Mouse (Mus musculus) midbrain, embryonic 13.5 days (tissue): Measurements from ENCODE around the gene Adcy9. TPM values are rescaled to one million over a fixed set of nuclear protein-coding genes. Genes with fewer than 3 reads are reported as not detected.

ENCODE experiments used
- ATAC-seq: fragments of 200-750 bp; cut with Nextera tagmentation; 2 replicates; pipeline ENCODE4 v1.8.0; 2017; ENCODE audit warnings: mild to moderate bottlenecking, moderate TSS enrichment, moderate library complexity
- H3K27ac ChIP-seq: fragments of 300-500 bp; sonication (generic); 2 replicates; pipeline ENCODE4 v1.5.1; 2015; ENCODE audit warnings: inconsistent platforms, mild to moderate bottlenecking, moderate library complexity
- H3K27me3 ChIP-seq: fragments of 300-500 bp; sonication (generic); 2 replicates; pipeline ENCODE4 v1.6.1; 2015; ENCODE audit warnings: mild to moderate bottlenecking, inconsistent platforms
- H3K36me3 ChIP-seq: fragments of 300-500 bp; sonication (generic); 2 replicates; pipeline ENCODE4 v1.6.1; 2015; ENCODE audit warnings: mild to moderate bottlenecking, inconsistent platforms
- H3K4me1 ChIP-seq: fragments of 300-500 bp; sonication (generic); replicated peaks from 2 replicates; pipeline ENCODE4 v1.6.1; 2015; ENCODE audit warnings: inconsistent platforms
- H3K4me2 ChIP-seq: fragments of 300-500 bp; sonication (generic); replicated peaks from 2 replicates; pipeline ENCODE4 v1.6.1; 2015; ENCODE audit warnings: moderate library complexity, mild to moderate bottlenecking, inconsistent platforms
- H3K4me3 ChIP-seq: fragments of 300-500 bp; sonication (generic); replicated peaks from 2 replicates; pipeline ENCODE4 v1.5.1; 2015; ENCODE audit warnings: mild to moderate bottlenecking, inconsistent platforms
- H3K9ac ChIP-seq: fragments of 300-500 bp; sonication (generic); replicated peaks from 2 replicates; pipeline ENCODE4 v1.6.1; 2015; ENCODE audit warnings: mild to moderate bottlenecking, inconsistent platforms
- H3K9me3 ChIP-seq: fragments of 300-500 bp; sonication (generic); 2 replicates; pipeline ENCODE4 v1.6.1; 2016; ENCODE audit warnings: mild to moderate bottlenecking, inconsistent platforms
- WGBS: fragments of 180-500 bp; shearing (Covaris S2); methylation state at CpG from one replicate; pipeline ENCODE4 v1.1.7; 2015; 5-methylcytosine and 5-hydroxymethylcytosine counted together
- polyA plus RNA-seq: library from polyadenylated mRNA; unstranded; fragments of >200 nt; fragmentation: Nextera tagmentation; extraction: Ambion mirVana; gene quantifications from 2 replicates; pipeline ENCODE4 v1.2.1, GENCODE M21; 2015

Gene Adcy9
- polyA plus RNA-seq, 1 experiment from 2014 or later, result 2.8 TPM

DNA sequence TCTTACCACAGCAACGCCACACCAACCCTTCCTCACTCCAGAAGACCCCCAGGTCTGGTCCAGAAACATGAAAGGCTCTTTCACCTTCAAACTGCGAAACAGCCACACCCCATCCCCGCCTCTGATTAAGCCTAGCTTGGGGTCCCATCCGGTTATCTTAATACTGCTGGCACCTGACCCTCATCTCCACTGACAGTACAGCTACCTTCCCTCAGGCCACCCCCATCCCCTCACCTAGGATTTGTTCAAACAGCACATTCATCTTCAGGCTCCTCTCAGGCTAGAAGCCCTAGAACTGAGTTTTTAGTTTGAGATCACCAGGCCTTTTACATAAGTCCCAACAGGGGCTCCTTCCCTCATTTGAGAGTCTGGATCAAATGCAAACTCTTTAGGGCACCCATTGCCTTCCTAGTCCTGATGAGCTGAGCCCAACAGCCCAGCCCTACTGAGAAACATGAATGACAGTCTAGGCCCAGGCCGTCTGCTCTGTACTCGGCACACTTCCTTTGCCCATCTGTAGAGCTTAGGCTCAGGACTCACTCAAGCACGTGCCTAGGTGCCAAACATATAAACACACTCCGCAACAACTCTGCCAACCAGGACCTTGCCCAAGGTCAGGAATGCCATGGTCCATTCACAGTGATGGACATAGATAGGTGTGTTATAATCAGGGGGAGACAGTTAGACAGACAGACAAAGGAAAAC lies 5.3 kb downstream of the Adcy9 start:
- H3K4me3 ChIP-seq, result peak overlapping the region; percentile 18
- no peak overlapping the region for H3K27ac ChIP-seq
- H3K9me3 ChIP-seq, result no peaks in the 10 kb centered on the region
- ATAC-seq, result no peak
- H3K4me2 ChIP-seq, result peak overlapping the region; percentile 46
- peaks cover 60% of the 10 kb centered on the region for H3K4me1 ChIP-seq
- H3K36me3 ChIP-seq, result no peaks in the 10 kb centered on the region
- 81% methylated on average over 8 of the region's 8 CpGs for WGBS
- H3K27me3 ChIP-seq, result peaks cover 18% of the 10 kb centered on the region
- peak overlapping the region; percentile 10; the same call in 1 of the 2 replicates for H3K9ac ChIP-seq

DNA sequence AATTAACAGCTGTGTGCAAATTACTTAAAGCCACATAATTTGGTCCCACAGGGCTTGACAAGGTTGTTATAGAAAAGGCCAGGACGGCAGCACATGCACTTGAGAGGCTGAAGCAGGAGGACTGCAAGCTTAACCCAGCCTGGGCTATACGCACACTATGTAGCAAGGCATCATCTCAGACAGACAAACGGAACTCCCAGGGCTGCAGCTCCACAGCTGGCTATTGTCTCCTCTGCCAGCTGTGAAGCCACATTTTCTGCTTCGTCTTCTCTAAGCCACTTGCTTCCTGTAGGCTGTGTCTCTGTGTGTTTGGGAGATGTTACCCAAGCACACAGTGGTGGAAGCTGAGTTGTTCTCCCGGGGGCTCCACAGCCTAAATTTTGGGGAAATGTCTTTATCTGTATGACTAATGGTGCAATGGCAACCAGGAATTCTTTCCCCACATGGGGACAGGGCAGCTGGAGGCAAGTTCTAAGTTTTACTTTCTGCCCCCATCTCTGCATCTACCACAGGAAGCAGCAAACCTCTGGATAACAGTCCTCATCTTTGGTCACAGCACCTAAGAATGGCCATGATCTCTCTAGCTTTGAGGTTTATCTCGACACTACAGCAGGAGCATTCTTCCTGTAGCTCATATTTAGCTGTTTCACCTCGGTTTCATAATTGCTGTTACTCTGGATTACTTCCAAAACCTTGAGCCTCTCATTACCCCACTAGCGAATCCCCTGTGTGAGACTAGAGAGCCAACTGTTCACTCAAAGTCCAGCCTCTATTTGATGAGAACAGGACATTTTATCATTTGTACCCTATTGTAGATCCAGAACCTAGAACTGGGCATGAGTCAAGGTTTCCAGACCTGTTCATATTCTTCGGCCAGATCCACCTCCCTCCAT lies 6.1 kb downstream of the Adcy9 start:
- Histone ChIP-seq H3K36me3 (no peaks in the 10 kb centered on the region), H3K4me2 (peak overlapping the region; percentile 46; the same call in 1 of the 2 replicates), H3K9ac (no peak overlapping the region), H3K9me3 (no peaks in the 10 kb centered on the region), H3K27ac (no peak overlapping the region), H3K4me3 (no peak overlapping the region), H3K27me3 (peaks cover 18% of the 10 kb centered on the region), H3K4me1 (peaks cover 56% of the 10 kb centered on the region)
- ATAC-seq, result no peak
- WGBS, result 69% methylated on average over 9 of the region's 9 CpGs

- Histone ChIP-seq H3K27ac (no peak overlapping the region), H3K9me3 (no peaks in the 10 kb centered on the region), H3K4me2 (0 out of 2 replicates have a peak overlapping the region, but pooled peaks have one; percentile 15), H3K4me1 (peaks cover 46% of the 10 kb centered on the region), H3K27me3 (peaks cover 11% of the 10 kb centered on the region), H3K9ac (no peak overlapping the region), H3K36me3 (no peaks in the 10 kb centered on the region), H3K4me3 (no peak overlapping the region)
- 45% methylated on average over 14 of the region's 14 CpGs for WGBS
- ATAC-seq, result no peak
These were observed 7.0 kb downstream of the Adcy9 start for GRCm38 (mm10) chr16:4413301-4413700.

- H3K27me3 ChIP-seq, result peaks cover under 1% of the 10 kb centered on the region; the same call in 1 of the 2 replicates
- no peaks in the 10 kb centered on the region for H3K36me3 ChIP-seq
- WGBS, result 90% methylated on average over 4 of the region's 4 CpGs
- H3K9me3 ChIP-seq, result no peaks in the 10 kb centered on the region
- H3K9ac ChIP-seq, result no peak overlapping the region
- no peak for ATAC-seq
- no peak overlapping the region for H3K27ac ChIP-seq
- no peak overlapping the region for H3K4me2 ChIP-seq
- no peak overlapping the region for H3K4me3 ChIP-seq
- H3K4me1 ChIP-seq, result peaks cover 36% of the 10 kb centered on the region
These were observed 8.0 kb downstream of the Adcy9 start for GRCm38 (mm10) chr16:4412298-4412697.

- Histone ChIP-seq H3K9me3 (no peaks in the 10 kb centered on the region), H3K27ac (no peak overlapping the region), H3K4me2 (no peak overlapping the region), H3K4me1 (peaks cover 28% of the 10 kb centered on the region), H3K36me3 (no peaks in the 10 kb centered on the region), H3K9ac (no peak overlapping the region), H3K4me3 (no peak overlapping the region), H3K27me3 (no peaks in the 10 kb centered on the region)
- WGBS, result 78% methylated on average over 2 of the region's 2 CpGs
- ATAC-seq, result no peak
These were observed 9.0 kb downstream of the Adcy9 start for GRCm38 (mm10) chr16:4411296-4411695.

GRCm38 (mm10) chr16:4407536-4407935 lies 12.8 kb downstream of the Adcy9 start:
- H3K36me3 ChIP-seq, result no peaks in the 10 kb centered on the region
- no peak overlapping the region for H3K27ac ChIP-seq
- H3K9ac ChIP-seq, result no peak overlapping the region
- H3K27me3 ChIP-seq, result no peaks in the 10 kb centered on the region
- H3K4me1 ChIP-seq, result no peaks in the 10 kb centered on the region
- no peak overlapping the region for H3K4me3 ChIP-seq
- no peak for ATAC-seq
- no peaks in the 10 kb centered on the region for H3K9me3 ChIP-seq
- H3K4me2 ChIP-seq, result no peak overlapping the region
- 80% methylated on average over 2 of the region's 2 CpGs for WGBS

GRCm38 (mm10) chr16:4406706-4407105 lies 13.6 kb downstream of the Adcy9 start:
- Histone ChIP-seq H3K9me3 (no peaks in the 10 kb centered on the region), H3K27ac (no peak overlapping the region), H3K4me3 (no peak overlapping the region), H3K36me3 (no peaks in the 10 kb centered on the region), H3K27me3 (no peaks in the 10 kb centered on the region), H3K4me1 (no peaks in the 10 kb centered on the region), H3K9ac (no peak overlapping the region), H3K4me2 (no peak overlapping the region)
- WGBS, result 80% methylated on average over 4 of the region's 4 CpGs
- no peak for ATAC-seq

DNA sequence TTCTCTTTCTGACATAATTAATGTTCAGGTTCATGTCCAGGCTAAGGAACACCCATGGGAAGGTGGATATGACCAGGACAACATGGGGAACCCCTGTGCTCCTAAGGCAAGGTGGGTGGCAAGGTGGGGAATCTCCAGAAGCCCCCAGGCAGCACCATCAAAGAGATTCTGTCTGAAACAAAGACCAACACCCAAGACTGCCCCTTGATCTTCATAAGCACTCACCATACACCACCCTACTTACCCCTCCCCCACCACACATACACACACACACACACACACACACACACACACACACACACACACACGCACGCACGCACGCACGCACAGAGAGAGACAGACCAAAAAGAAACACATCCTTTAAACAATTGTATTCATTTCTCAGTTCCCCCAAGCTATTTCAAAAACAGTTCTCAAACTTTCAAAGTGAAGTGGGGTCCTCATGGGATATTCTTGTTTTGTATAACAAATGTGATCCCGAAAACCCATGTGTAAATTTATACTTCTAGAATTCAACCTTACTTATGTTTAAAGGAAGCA lies 14.2 kb downstream of the Adcy9 start:
- H3K36me3 ChIP-seq, result no peaks in the 10 kb centered on the region
- no peaks in the 10 kb centered on the region for H3K9me3 ChIP-seq
- no peak overlapping the region for H3K4me3 ChIP-seq
- no peak for ATAC-seq
- no peak overlapping the region for H3K27ac ChIP-seq
- 94% methylated on average over 6 of the region's 6 CpGs for WGBS
- H3K4me1 ChIP-seq, result no peaks in the 10 kb centered on the region
- H3K9ac ChIP-seq, result no peak overlapping the region
- H3K27me3 ChIP-seq, result no peaks in the 10 kb centered on the region
- H3K4me2 ChIP-seq, result no peak overlapping the region

- no peak overlapping the region for H3K9ac ChIP-seq
- no peak overlapping the region for H3K4me3 ChIP-seq
- no peak for ATAC-seq
- no peaks in the 10 kb centered on the region for H3K36me3 ChIP-seq
- H3K4me1 ChIP-seq, result no peaks in the 10 kb centered on the region
- no peaks in the 10 kb centered on the region for H3K9me3 ChIP-seq
- no peaks in the 10 kb centered on the region for H3K27me3 ChIP-seq
- H3K27ac ChIP-seq, result no peak overlapping the region
- WGBS, result 68% methylated on average over 8 of the region's 8 CpGs
- H3K4me2 ChIP-seq, result no peak overlapping the region
These were observed 15.2 kb downstream of the Adcy9 start for GRCm38 (mm10) chr16:4404933-4405761.

DNA sequence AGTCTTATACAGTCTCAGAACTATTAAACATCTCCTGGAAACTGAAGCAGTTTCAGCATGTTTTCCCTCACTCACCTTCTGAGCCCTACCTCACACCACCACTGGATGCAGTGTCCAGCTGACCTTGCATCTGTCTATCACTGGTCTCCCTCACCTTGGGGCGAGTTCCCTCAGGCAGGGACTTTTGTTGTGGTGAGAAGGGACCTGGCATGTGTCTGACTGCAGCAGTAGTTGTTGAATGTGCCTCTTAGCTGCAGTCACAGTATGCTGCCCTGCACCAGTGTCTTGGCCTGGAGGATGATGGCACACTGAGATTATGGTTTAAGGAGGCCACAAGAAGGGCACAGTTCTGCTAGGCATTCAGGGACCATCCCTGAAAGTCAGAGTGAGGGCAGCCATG lies 19.2 kb downstream of the Adcy9 start:
- 54% methylated on average over 1 of the region's 1 CpGs for WGBS

DNA sequence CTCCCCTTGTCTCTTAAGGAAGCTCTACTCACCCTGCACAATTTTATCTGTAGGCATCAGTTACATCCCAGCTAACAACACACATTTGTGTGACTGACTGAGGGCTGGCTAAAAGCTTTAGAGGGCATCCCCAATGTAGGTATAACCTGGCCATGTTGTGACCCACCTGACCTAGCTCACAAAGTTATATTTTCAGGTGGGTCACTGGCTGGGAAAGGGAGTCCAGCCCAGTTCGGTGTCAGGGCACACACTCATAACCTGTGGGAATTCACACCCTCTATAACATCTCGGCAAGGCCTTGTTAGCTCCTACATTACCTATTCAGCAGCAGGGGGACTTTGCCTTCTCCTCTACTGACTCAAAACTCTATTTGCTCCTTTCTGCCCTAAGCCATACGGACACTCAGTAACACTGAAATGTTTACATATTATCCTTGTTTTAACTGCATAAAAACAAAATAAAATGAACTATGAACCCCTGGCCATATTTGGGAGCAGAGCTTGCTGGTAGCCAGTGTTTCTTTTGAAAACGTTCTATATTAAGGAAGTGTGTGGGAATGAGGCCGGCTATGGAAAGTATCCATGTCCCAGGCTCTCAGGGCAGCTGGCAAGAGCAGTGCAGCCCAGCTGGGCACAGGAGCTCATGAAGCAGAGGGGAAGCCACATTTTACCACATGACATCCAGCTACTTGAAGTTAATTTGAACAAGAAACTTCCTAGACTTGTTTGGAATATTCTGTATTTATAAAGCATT lies 20.7 kb downstream of the Adcy9 start:
- no peaks in the 10 kb centered on the region for H3K27me3 ChIP-seq
- WGBS, result 83% methylated on average over 5 of the region's 5 CpGs
- no peak overlapping the region for H3K4me3 ChIP-seq
- H3K9me3 ChIP-seq, result no peaks in the 10 kb centered on the region
- ATAC-seq, result no peak
- no peak overlapping the region for H3K9ac ChIP-seq
- no peaks in the 10 kb centered on the region for H3K4me1 ChIP-seq
- no peaks in the 10 kb centered on the region for H3K36me3 ChIP-seq
- H3K27ac ChIP-seq, result no peak overlapping the region
- H3K4me2 ChIP-seq, result no peak overlapping the region

More for the DNA sequence above, 19.2 kb downstream of the Adcy9 start:
- no peak overlapping the region for H3K9ac ChIP-seq
- H3K36me3 ChIP-seq, result no peaks in the 10 kb centered on the region
- no peak for ATAC-seq
- no peaks in the 10 kb centered on the region for H3K4me1 ChIP-seq
- H3K9me3 ChIP-seq, result no peaks in the 10 kb centered on the region
- H3K4me2 ChIP-seq, result no peak overlapping the region
- no peak overlapping the region for H3K27ac ChIP-seq
- no peaks in the 10 kb centered on the region for H3K27me3 ChIP-seq
- no peak overlapping the region for H3K4me3 ChIP-seq
